Comparison of ENCODE assay signal across 9 mouse cellular contexts in the genomic region with DNA sequence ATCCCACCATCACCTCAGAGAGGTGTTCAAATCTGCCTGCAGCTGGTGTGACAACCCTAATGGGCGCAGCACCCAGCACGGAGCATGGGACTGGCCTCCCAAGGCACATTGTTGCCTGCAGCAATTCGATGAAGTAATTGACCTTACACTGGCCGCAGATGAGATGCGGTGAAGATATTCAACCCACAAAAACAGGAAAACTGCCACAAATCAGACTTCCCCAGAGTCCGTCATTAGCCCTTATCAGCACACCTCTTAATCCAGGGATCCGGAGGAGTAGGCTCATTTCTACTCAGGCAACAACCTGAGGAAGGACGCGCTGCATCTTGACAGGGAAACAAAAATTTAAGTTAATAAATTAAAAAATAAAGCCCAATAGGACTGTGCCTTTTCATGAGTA. TPM values are rescaled to one million over a fixed set of nuclear protein-coding genes. Genes with fewer than 3 reads are reported as not detected.
DNase-seq lines count a peak whose midpoint lies in the region; ATAC-seq and TF ChIP-seq lines count a peak whose summit lies in the region.
"Had no signal": no experiment of that assay in that cellular context is flagged by ENCODE, and none has a peak within 500 bp of the region (broad histone marks: within the 10 kb centered on the region; RNA-seq: fewer than 3 reads in every experiment).

No protein-coding gene starts in this region.

- ATAC-seq in hindbrain, embryonic 13.5 days (ENCODE audit: low FRiP score) = no peak
- ATAC-seq in midbrain, embryonic 13.5 days = peak; percentile 24; the same call in 1 of the 2 replicates

- H3K36me3 ChIP-seq in kidney, adult 2 months (ENCODE audit: control insufficient read depth, insufficient read depth, low read length) = no peaks in the 10 kb centered on the region
- no peaks in the 10 kb centered on the region for H3K36me3 ChIP-seq in embryonic facial prominence, embryonic 10.5 days (replicated peaks)
- H3K36me3 ChIP-seq in hindbrain, embryonic 13.5 days = no peaks in the 10 kb centered on the region
- H3K36me3 ChIP-seq in midbrain, embryonic 13.5 days = no peaks in the 10 kb centered on the region

- H3K27me3 ChIP-seq in kidney, adult 2 months (replicated peaks; ENCODE audit: control insufficient read depth, insufficient read depth, low read length) = no peaks in the 10 kb centered on the region
- H3K27me3 ChIP-seq in embryonic facial prominence, embryonic 10.5 days (replicated peaks; ENCODE audit: low read depth, poor library complexity, severe bottlenecking) = 0 out of 2 replicates have a peak, but pooled peaks cover 5% of the 10 kb centered on the region
- no peaks in the 10 kb centered on the region for H3K27me3 ChIP-seq in hindbrain, embryonic 13.5 days
- H3K27me3 ChIP-seq in midbrain, embryonic 13.5 days = no peaks in the 10 kb centered on the region

- 56% methylated on average over 9 of the region's 9 CpGs for WGBS in kidney, adult 2 months
- 74% methylated on average over 9 of the region's 9 CpGs for WGBS in embryonic facial prominence, embryonic 10.5 days
- WGBS in hindbrain, embryonic 13.5 days = 70% methylated on average over 9 of the region's 9 CpGs
- WGBS in midbrain, embryonic 13.5 days = 68% methylated on average over 9 of the region's 9 CpGs

- no peak overlapping the region for H3K27ac ChIP-seq in kidney, adult 2 months (ENCODE audit: insufficient read depth, low read depth, low read length)
- H3K27ac ChIP-seq in embryonic facial prominence, embryonic 10.5 days (replicated peaks) = peak overlapping the region; percentile 87; the same call in 1 of the 2 replicates
- 0 out of 2 replicates have a peak overlapping the region, but pooled peaks have one; percentile 82 for H3K27ac ChIP-seq in hindbrain, embryonic 13.5 days
- 0 out of 2 replicates have a peak overlapping the region, but pooled peaks have one; percentile 0 for H3K27ac ChIP-seq in midbrain, embryonic 13.5 days

- H3K4me3 ChIP-seq in kidney, adult 2 months (ENCODE audit: insufficient read depth, low read depth, low read length) = no peak overlapping the region; the same call in 1 of the 2 replicates
- peak overlapping the region; percentile 58 for H3K4me3 ChIP-seq in embryonic facial prominence, embryonic 10.5 days
- H3K4me3 ChIP-seq in hindbrain, embryonic 13.5 days = peak overlapping the region; percentile 44
- H3K4me3 ChIP-seq in midbrain, embryonic 13.5 days (replicated peaks) = peak overlapping the region; percentile 41
- H3K4me3 ChIP-seq: myocyte had no signal

- no peaks in the 10 kb centered on the region for H3K9me3 ChIP-seq in embryonic facial prominence, embryonic 10.5 days
- H3K9me3 ChIP-seq in hindbrain, embryonic 13.5 days = no peaks in the 10 kb centered on the region
- no peaks in the 10 kb centered on the region for H3K9me3 ChIP-seq in midbrain, embryonic 13.5 days

- peak overlapping the region; percentile 79; the same call in 1 of the 2 replicates for H3K9ac ChIP-seq in hindbrain, embryonic 13.5 days
- peak overlapping the region; percentile 71; the same call in 1 of the 2 replicates for H3K9ac ChIP-seq in midbrain, embryonic 13.5 days (replicated peaks)

- no peak for TF ChIP-seq POLR2A in kidney, adult 2 months (IDR thresholded peaks at IDR 0.05; ENCODE audit: low read depth, low read length)

- DNase-seq in kidney, adult 9 months = peak; percentile 6
- no peak for DNase-seq in kidney, adult 2 months
- DNase-seq in embryonic facial prominence, embryonic 10.5 days (ENCODE audit: low spot score) = no peak
- no peak for DNase-seq in left cerebral cortex, postnatal 10 days (ENCODE audit: extremely low spot score in 1 of 2, low spot score in 2 of 2)
- no peak for DNase-seq in thymus, postnatal 25 days
- no peak for DNase-seq in frontal cortex, postnatal 25 days (ENCODE audit: low spot score in 2 of 2)

- intact Hi-C loops in left cerebral cortex, postnatal 10 days (cut with DNase I) = no loop called here

- H3K4me2 ChIP-seq in hindbrain, embryonic 13.5 days = peak overlapping the region; percentile 68
- H3K4me2 ChIP-seq in midbrain, embryonic 13.5 days (replicated peaks) = peak overlapping the region; percentile 60

- 0 out of 2 replicates have a peak, but pooled peaks cover 2% of the 10 kb centered on the region for H3K4me1 ChIP-seq in kidney, adult 2 months (ENCODE audit: control insufficient read depth, insufficient read depth, low read length)
- peaks cover 14% of the 10 kb centered on the region; the same call in 1 of the 2 replicates for H3K4me1 ChIP-seq in embryonic facial prominence, embryonic 10.5 days
- peaks cover 11% of the 10 kb centered on the region for H3K4me1 ChIP-seq in hindbrain, embryonic 13.5 days (replicated peaks)
- H3K4me1 ChIP-seq in midbrain, embryonic 13.5 days (replicated peaks) = peaks cover 13% of the 10 kb centered on the region

- no peak for TF ChIP-seq CTCF in kidney, adult 2 months (conservative IDR thresholded peaks at IDR 0.05; ENCODE audit: insufficient read depth, insufficient read length, low read depth, low read length)

RNA-seq across cellular contexts. Expression of a gene that starts 6.2 kb away (rescaled TPM):
- polyA plus RNA-seq in kidney, adult 2 months (2012; rRNA removed) = 0.48 and 0.60 TPM in 2 replicates
- polyA plus RNA-seq in embryonic facial prominence, embryonic 10.5 days (2016; fragmentation: Nextera tagmentation; extraction: Ambion mirVana) = 17.9 and 18.1 TPM in 2 replicates
- 16.6 and 18.0 TPM in 2 replicates for polyA plus RNA-seq in hindbrain, embryonic 13.5 days (2015; fragmentation: Nextera tagmentation; extraction: Ambion mirVana)
- 19.0 and 24.7 TPM in 2 replicates for polyA plus RNA-seq in midbrain, embryonic 13.5 days (2015; fragmentation: Nextera tagmentation; extraction: Ambion mirVana)
- total RNA-seq in left cerebral cortex, postnatal 10 days (2021) = 10 to 100 TPM; 16.1 to 19.8 TPM

Comparison
In these comparisons a context has a peak if more than half of its experiments do, and no peak if none do; other contexts are left out.
1. RNA of a gene that starts 6.2 kb away (polyA plus RNA-seq): 19.0 to 24.7 TPM in midbrain, embryonic 13.5 days, 17.9 to 18.1 TPM in embryonic facial prominence, embryonic 10.5 days and 16.6 to 18.0 TPM in hindbrain, embryonic 13.5 days; 0.48 to 0.60 TPM in kidney, adult 2 months; every median in the first group is over 10 times any median in the second.